Mouse (Mus musculus) left cerebral cortex, adult 8-10 months (tissue): Measurements from ENCODE around the gene Shroom2. TPM values are rescaled to one million over a fixed set of nuclear protein-coding genes. Genes with fewer than 3 reads are reported as not detected.

ENCODE experiments used
- total RNA-seq, 4 experiments: library from RNA; stranded (reverse); gene quantifications; 2 replicates each; pipeline ENCODE4 v1.2.4; 2022

Shroom2 gene
- total RNA-seq, 4 experiments from 2014 or later, result 91.7 to 112 (median 97.9) TPM

Other genes starting within 250 kb of the Shroom2 start
- not detected for gene Cldn34a, start 206.1 kb downstream of the Shroom2 start, total RNA-seq
- gene Gpr143, start 12.5 kb upstream of the Shroom2 start, total RNA-seq, result under 1 TPM in 1 of 4 experiments, not detected in 3; 0.40 TPM
- 1 to 10 TPM; 1.1 to 2.6 (median 1.6) TPM for gene Usp51, start 237.0 kb upstream of the Shroom2 start, total RNA-seq